Mouse (Mus musculus) embryo, embryonic 9.5 days (tissue): ENCODE results near the gene Syt15.

Source experiments
- DNase-seq: peaks from one replicate; pipeline ENCODE4 v3.0.0-alpha.2; 2017; ENCODE audit errors: extremely low spot score

The Syt15 gene

GRCm38 (mm10) chr14:34219295-34219694 lies at the start of gene Syt15:
Syt15 (plus strand) TSS chr14:34219595.
- DNase-seq: no peak

GRCm38 (mm10) chr14:34171107-34171506 lies 48.3 kb upstream of the Syt15 start:
- DNase-seq: no peak

- DNase-seq: no peak
Observed at GRCm38 (mm10) chr14:34179351-34179750, 40.0 kb upstream of the Syt15 start.

- DNase-seq: no peak
Observed at GRCm38 (mm10) chr14:34183101-34183500, 36.3 kb upstream of the Syt15 start.

GRCm38 (mm10) chr14:34188629-34189028 lies 30.8 kb upstream of the Syt15 start:
- peak; percentile 41 for DNase-seq

- DNase-seq: no peak
Observed at GRCm38 (mm10) chr14:34190361-34190760, 29.0 kb upstream of the Syt15 start.

- no peak for DNase-seq
Observed at GRCm38 (mm10) chr14:34193879-34194278, 25.5 kb upstream of the Syt15 start.

- DNase-seq: no peak
Observed at GRCm38 (mm10) chr14:34195466-34195865, 23.9 kb upstream of the Syt15 start.

- DNase-seq: no peak
Observed at GRCm38 (mm10) chr14:34196706-34197105, 22.7 kb upstream of the Syt15 start.

GRCm38 (mm10) chr14:34200738-34201230 lies 18.6 kb upstream of the Syt15 start:
- DNase-seq: no peak

- DNase-seq: peak; percentile 44
Observed at GRCm38 (mm10) chr14:34201231-34202035, 18.0 kb upstream of the Syt15 start, which contains the start of gene Gprin2. Gprin2 (minus strand) TSS chr14:34201653.

GRCm38 (mm10) chr14:34207996-34208395 lies 11.4 kb upstream of the Syt15 start:
- no peak for DNase-seq

- peak; percentile 42 for DNase-seq
Observed at GRCm38 (mm10) chr14:34208651-34209050, 10.7 kb upstream of the Syt15 start.

- DNase-seq: no peak
Observed at GRCm38 (mm10) chr14:34209080-34209479, 10.3 kb upstream of the Syt15 start.

- no peak for DNase-seq
Observed at GRCm38 (mm10) chr14:34209942-34210341, 9.5 kb upstream of the Syt15 start.

GRCm38 (mm10) chr14:34215451-34216127 lies 3.8 kb upstream of the Syt15 start:
- DNase-seq: no peak

GRCm38 (mm10) chr14:34219786-34220198 lies 397 bp downstream of the Syt15 start:
- DNase-seq: no peak

GRCm38 (mm10) chr14:34220426-34220825 lies 1.0 kb downstream of the Syt15 start:
- no peak for DNase-seq

GRCm38 (mm10) chr14:34221416-34222077 lies 2.2 kb downstream of the Syt15 start:
- no peak for DNase-seq

- no peak for DNase-seq
Observed at GRCm38 (mm10) chr14:34223362-34223898, 4.0 kb downstream of the Syt15 start.

GRCm38 (mm10) chr14:34225986-34226385 lies 6.6 kb downstream of the Syt15 start:
- no peak for DNase-seq

GRCm38 (mm10) chr14:34226566-34226965 lies 7.2 kb downstream of the Syt15 start:
- DNase-seq: no peak
